Mouse (Mus musculus) inflammation-experienced regulatory T-cells, adult 16 weeks (primary cell): Measurements from ENCODE around the gene Ssxb5. TPM values are rescaled to one million over a fixed set of nuclear protein-coding genes. Genes with fewer than 3 reads are reported as not detected.

Source experiments
- polyA plus RNA-seq: library from polyadenylated mRNA; unstranded; fragments of 100-300 nt; shearing (Covaris generic); gene quantifications from one replicate; pipeline ENCODE4 v1.2.1, GENCODE M21; 2017

The Ssxb5 gene
- polyA plus RNA-seq: not detected

GRCm38 (mm10) chrX:8803391-8803790 is at the start of gene Ssxb5:
Ssxb5 (plus strand) TSS chrX:8803691.

GRCm38 (mm10) chrX:8843694-8844093 is 40.2 kb downstream of the Ssxb5 start, which contains the start of gene Gm6592:
Gm6592 (plus strand) TSS chrX:8843994.

Other genes with a start within 250 kb of the Ssxb5 start
- not detected for gene Ssxb3, start 211.9 kb upstream of the Ssxb5 start, polyA plus RNA-seq
- gene Ssxb8, start 112.8 kb upstream of the Ssxb5 start, polyA plus RNA-seq: not detected
- gene Ssx9, start 55.3 kb upstream of the Ssxb5 start, polyA plus RNA-seq: not detected
- gene Gm6592, start 40.3 kb downstream of the Ssxb5 start, polyA plus RNA-seq: not detected
- gene Gm5751, start 70.6 kb downstream of the Ssxb5 start, polyA plus RNA-seq: not detected
- 0.33 TPM for gene B630019K06Rik, start 88.7 kb downstream of the Ssxb5 start, polyA plus RNA-seq
- not detected for gene Fthl17b, start 159.3 kb downstream of the Ssxb5 start, polyA plus RNA-seq
- not detected for gene Fthl17c, start 172.9 kb downstream of the Ssxb5 start, polyA plus RNA-seq
- gene Fthl17d, start 183.1 kb downstream of the Ssxb5 start, polyA plus RNA-seq: not detected
- not detected for gene Fthl17e, start 229.8 kb downstream of the Ssxb5 start, polyA plus RNA-seq